Mouse (Mus musculus): ENCODE data around the gene Tbc1d10b.
"Not testable (repeated sequence)": the region's sequence is repeated elsewhere in the genome, so short reads cannot be mapped to it uniquely, and the experiment has no call there.

Tbc1d10b gene

GRCm38 (mm10) chr7:127196484-127196883, 11.8 kb downstream of the Tbc1d10b start:
- DNase-seq = no peak

GRCm38 (mm10) chr7:127195544-127196295, 12.5 kb downstream of the Tbc1d10b start, which contains the start of gene Cd2bp2:
Gene Cd2bp2, minus strand, starts transcription at chr7:127196050.
- DNase-seq = peak; percentile 88 to 93

GRCm38 (mm10) chr7:127194633-127195029, 13.6 kb downstream of the Tbc1d10b start:
- peak in 1 of 2 experiments; percentile 35 for DNase-seq

- no peak for DNase-seq
Measured at GRCm38 (mm10) chr7:127194011-127194632, 14.1 kb downstream of the Tbc1d10b start.

- DNase-seq = no peak
Measured at GRCm38 (mm10) chr7:127192989-127193388, 15.3 kb downstream of the Tbc1d10b start.

GRCm38 (mm10) chr7:127190672-127191071, 17.6 kb downstream of the Tbc1d10b start:
- no peak for DNase-seq

- DNase-seq = peak; percentile 45 to 69
Measured at GRCm38 (mm10) chr7:127188305-127189276, 19.7 kb downstream of the Tbc1d10b start.

GRCm38 (mm10) chr7:127187351-127187750, 20.9 kb downstream of the Tbc1d10b start:
- DNase-seq = no peak

- DNase-seq = no peak
Measured at GRCm38 (mm10) chr7:127185601-127186000, 22.7 kb downstream of the Tbc1d10b start.

GRCm38 (mm10) chr7:127184720-127185119, 23.5 kb downstream of the Tbc1d10b start:
- no peak for DNase-seq

GRCm38 (mm10) chr7:127183828-127184227, 24.4 kb downstream of the Tbc1d10b start:
- peak; percentile 40 to 41 for DNase-seq

- DNase-seq = no peak
Measured at GRCm38 (mm10) chr7:127183345-127183744, 24.9 kb downstream of the Tbc1d10b start.

GRCm38 (mm10) chr7:127181724-127182123, 26.5 kb downstream of the Tbc1d10b start:
- DNase-seq = not testable (repeated sequence)

- DNase-seq = no peak
Measured at GRCm38 (mm10) chr7:127180783-127181182, 27.5 kb downstream of the Tbc1d10b start.

GRCm38 (mm10) chr7:127176937-127177336, 31.3 kb downstream of the Tbc1d10b start:
- DNase-seq = no peak

GRCm38 (mm10) chr7:127166501-127166900, 41.8 kb downstream of the Tbc1d10b start:
- DNase-seq = no peak

GRCm38 (mm10) chr7:127165607-127166493, 42.4 kb downstream of the Tbc1d10b start:
- DNase-seq = no peak

GRCm38 (mm10) chr7:127164002-127164401, 44.3 kb downstream of the Tbc1d10b start:
- DNase-seq = no peak

GRCm38 (mm10) chr7:127162546-127162945, 45.7 kb downstream of the Tbc1d10b start:
- DNase-seq = no peak

- DNase-seq = no peak
Measured at GRCm38 (mm10) chr7:127157548-127157947, 50.7 kb downstream of the Tbc1d10b start.

GRCm38 (mm10) chr7:127153477-127153876, 54.8 kb downstream of the Tbc1d10b start:
- DNase-seq = no peak

GRCm38 (mm10) chr7:127152464-127152863, 55.8 kb downstream of the Tbc1d10b start:
- DNase-seq = no peak
